Mouse (Mus musculus) heart, postnatal 0 days (tissue): ENCODE measurements at regions not wholly inside any gene's neighbourhood (a gene's known extent, or its start where the extent isn't known, plus 50 kb on each side); places are given as distances from the start of the nearest gene placed in this dataset.

Experiments
- ATAC-seq: fragments of 200-750 bp; cut with Nextera tagmentation; 2 replicates; pipeline ENCODE4 v1.8.0; 2017; ENCODE audit warnings: low read depth, moderate number of reproducible peaks, moderate library complexity; ENCODE audit not compliant: insufficient read depth
- DNase-seq: peaks from one replicate; pipeline ENCODE4 v3.0.0-alpha.2; 2016; ENCODE audit warnings: low spot score
- H3K27ac ChIP-seq: fragments of 300-500 bp; sonication (generic); 2 replicates; pipeline ENCODE4 v1.5.1; 2014; ENCODE audit warnings: low read depth, mild to moderate bottlenecking
- H3K27me3 ChIP-seq: fragments of 300-500 bp; sonication (generic); 2 replicates; pipeline ENCODE4 v1.6.1; 2014; ENCODE audit warnings: low read length, mixed read lengths; ENCODE audit not compliant: control insufficient read depth, insufficient read depth
- H3K36me3 ChIP-seq: fragments of 300-500 bp; sonication (generic); replicated peaks from 2 replicates; pipeline ENCODE4 v1.6.1; 2014; ENCODE audit warnings: low read length, mixed read lengths; ENCODE audit not compliant: control insufficient read depth, insufficient read depth
- H3K4me1 ChIP-seq: fragments of 300-500 bp; sonication (generic); 2 replicates; pipeline ENCODE4 v1.6.1; 2014; ENCODE audit warnings: antibody characterized with exemption; ENCODE audit not compliant: control insufficient read depth, insufficient read depth
- H3K4me2 ChIP-seq: fragments of 300-500 bp; sonication (generic); 2 replicates; pipeline ENCODE4 v1.6.1; 2014; ENCODE audit warnings: low read depth, mild to moderate bottlenecking, low read length, moderate library complexity
- H3K4me3 ChIP-seq: fragments of 300-500 bp; sonication (generic); 2 replicates; pipeline ENCODE4 v1.5.1; 2014; ENCODE audit warnings: low read depth, low read length
- H3K9ac ChIP-seq: fragments of 300-500 bp; sonication (generic); replicated peaks from 2 replicates; pipeline ENCODE4 v1.6.1; 2014; ENCODE audit warnings: low read depth, low read length, mixed read lengths
- H3K9me3 ChIP-seq: fragments of 300-500 bp; sonication (generic); replicated peaks from 2 replicates; pipeline ENCODE4 v1.6.1; 2016; ENCODE audit warnings: low read length; ENCODE audit not compliant: control insufficient read depth
- CTCF ChIP-seq: IDR thresholded peaks from 2 replicates; pipeline ENCODE4 v1.5.1; 2016; ENCODE audit warnings: antibody characterized with exemption, control low read depth, low read depth
- EP300 ChIP-seq: IDR thresholded peaks from 2 replicates; pipeline ENCODE4 v1.6.1; 2016; ENCODE audit warnings: antibody characterized with exemption, low read depth
- WGBS: fragments of 180-500 bp; shearing (Covaris S2); extraction: QIAGEN DNeasy Blood & Tissue Kit; methylation state at CpG from one replicate; pipeline ENCODE4 v1.1.7; 2014; 5-methylcytosine and 5-hydroxymethylcytosine counted together

- no peak for TF ChIP-seq CTCF
- TF ChIP-seq EP300 = no peak
- Histone ChIP-seq H3K27ac (no peak overlapping the region), H3K27me3 (no peaks in the 10 kb centered on the region), H3K4me1 (no peaks in the 10 kb centered on the region), H3K9ac (no peak overlapping the region), H3K36me3 (no peaks in the 10 kb centered on the region), H3K4me2 (no peak overlapping the region), H3K4me3 (no peak overlapping the region), H3K9me3 (no peaks in the 10 kb centered on the region)
- ATAC-seq (no peak), DNase-seq (no peak)
- WGBS = 74% methylated on average over 3 of the region's 3 CpGs
Measured at GRCm38 (mm10) chr2:95487580-95488135, 830.3 kb upstream of the Lrrc4c start.

- H3K27me3 ChIP-seq = no peaks in the 10 kb centered on the region
- DNase-seq (no peak), ATAC-seq (no peak)
- H3K9ac ChIP-seq = no peak overlapping the region
- no peak overlapping the region for H3K4me2 ChIP-seq
- H3K36me3 ChIP-seq = no peaks in the 10 kb centered on the region
- H3K27ac ChIP-seq = no peak overlapping the region
- WGBS = 53% methylated on average over 2 of the region's 2 CpGs
- no peak overlapping the region for H3K4me3 ChIP-seq
- H3K9me3 ChIP-seq = no peaks in the 10 kb centered on the region
- TF ChIP-seq EP300 (no peak), CTCF (no peak)
- no peaks in the 10 kb centered on the region for H3K4me1 ChIP-seq
Measured at GRCm38 (mm10) chr2:95494026-95494697, 823.8 kb upstream of the Lrrc4c start.

- H3K9me3 ChIP-seq = no peaks in the 10 kb centered on the region
- no peaks in the 10 kb centered on the region for H3K4me1 ChIP-seq
- H3K36me3 ChIP-seq = no peaks in the 10 kb centered on the region
- no peak for ATAC-seq
- no peak overlapping the region for H3K9ac ChIP-seq
- no peaks in the 10 kb centered on the region for H3K27me3 ChIP-seq
- no peak overlapping the region for H3K4me2 ChIP-seq
- no peak overlapping the region for H3K4me3 ChIP-seq
- no peak overlapping the region for H3K27ac ChIP-seq
- WGBS = 36% methylated on average over 4 of the region's 4 CpGs
- TF ChIP-seq EP300 (no peak), CTCF (no peak)
- DNase-seq = no peak
Measured at GRCm38 (mm10) chr2:95494698-95495088, 823.3 kb upstream of the Lrrc4c start.

- Histone ChIP-seq H3K4me2 (no peak overlapping the region), H3K27me3 (no peaks in the 10 kb centered on the region), H3K9me3 (no peaks in the 10 kb centered on the region), H3K36me3 (no peaks in the 10 kb centered on the region), H3K4me1 (no peaks in the 10 kb centered on the region), H3K4me3 (no peak overlapping the region), H3K27ac (no peak overlapping the region), H3K9ac (no peak overlapping the region)
- TF ChIP-seq CTCF (no peak), EP300 (no peak)
- ATAC-seq (no peak), DNase-seq (no peak)
Measured at GRCm38 (mm10) chr2:95511286-95511685, 806.7 kb upstream of the Lrrc4c start.

- no peaks in the 10 kb centered on the region for H3K9me3 ChIP-seq
- no peak overlapping the region for H3K4me2 ChIP-seq
- H3K27me3 ChIP-seq = no peaks in the 10 kb centered on the region
- no peaks in the 10 kb centered on the region for H3K36me3 ChIP-seq
- no peak overlapping the region for H3K27ac ChIP-seq
- TF ChIP-seq EP300 (no peak), CTCF (no peak)
- H3K4me1 ChIP-seq = no peaks in the 10 kb centered on the region
- ATAC-seq (no peak), DNase-seq (no peak)
- H3K4me3 ChIP-seq = no peak overlapping the region
- no peak overlapping the region for H3K9ac ChIP-seq
Measured at GRCm38 (mm10) chr2:95521624-95522023, 796.3 kb upstream of the Lrrc4c start.

- H3K4me1 ChIP-seq = no peaks in the 10 kb centered on the region
- no peak overlapping the region for H3K4me2 ChIP-seq
- DNase-seq (no peak), ATAC-seq (no peak)
- H3K9ac ChIP-seq = no peak overlapping the region
- no peaks in the 10 kb centered on the region for H3K27me3 ChIP-seq
- H3K27ac ChIP-seq = no peak overlapping the region
- H3K9me3 ChIP-seq = no peaks in the 10 kb centered on the region
- WGBS = 52% methylated on average over 4 of the region's 4 CpGs
- no peak for TF ChIP-seq CTCF
- no peak for TF ChIP-seq EP300
- no peak overlapping the region for H3K4me3 ChIP-seq
- no peaks in the 10 kb centered on the region for H3K36me3 ChIP-seq
Measured at GRCm38 (mm10) chr2:95524590-95525266, 793.2 kb upstream of the Lrrc4c start.
